Mouse (Mus musculus): ENCODE data around the gene 1700030J22Rik.

1700030J22Rik gene

GRCm38 (mm10) chr8:116951778-116952177 lies 27.0 kb downstream of the 1700030J22Rik start:
- in situ Hi-C loops (cut with MboI, MseI), result no loop called here

GRCm38 (mm10) chr8:116951369-116951768 lies 27.4 kb downstream of the 1700030J22Rik start:
- in situ Hi-C loops (cut with MboI, MseI), result no loop called here

GRCm38 (mm10) chr8:116947589-116947988 lies 31.2 kb downstream of the 1700030J22Rik start:
- in situ Hi-C loops (cut with MboI, MseI), result loop anchor here (25.0 kb wide), 1 partner anchor 840 kb away; no protein-coding TSS in a partner anchor

DNA sequence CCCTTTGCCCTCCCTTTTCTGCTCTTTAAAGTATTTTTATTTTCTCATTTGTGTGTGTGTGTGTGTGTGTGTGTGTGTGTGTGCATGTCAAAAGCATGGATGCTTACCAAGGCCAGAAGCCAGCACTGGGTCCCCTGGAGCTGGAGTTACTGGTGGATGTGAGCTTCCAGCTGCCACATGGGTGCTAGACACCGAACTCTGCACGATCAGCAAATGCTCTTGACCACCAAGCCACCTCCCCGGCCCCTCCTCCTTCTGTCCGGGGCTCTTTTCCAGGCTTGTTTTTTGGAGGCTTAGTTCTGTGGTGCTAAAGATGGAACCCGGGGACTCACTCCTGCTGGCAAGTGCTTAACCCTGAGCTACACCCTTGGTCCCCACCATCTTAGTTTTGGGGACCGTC lies 31.9 kb downstream of the 1700030J22Rik start:
- in situ Hi-C loops (cut with MboI, MseI), result loop anchor here (25.0 kb wide), 1 partner anchor 840 kb away; no protein-coding TSS in a partner anchor

GRCm38 (mm10) chr8:116946268-116946838 lies 32.4 kb downstream of the 1700030J22Rik start:
- in situ Hi-C loops (cut with MboI, MseI), result loop anchor here (25.0 kb wide), 1 partner anchor 841 kb away; no protein-coding TSS in a partner anchor

DNA sequence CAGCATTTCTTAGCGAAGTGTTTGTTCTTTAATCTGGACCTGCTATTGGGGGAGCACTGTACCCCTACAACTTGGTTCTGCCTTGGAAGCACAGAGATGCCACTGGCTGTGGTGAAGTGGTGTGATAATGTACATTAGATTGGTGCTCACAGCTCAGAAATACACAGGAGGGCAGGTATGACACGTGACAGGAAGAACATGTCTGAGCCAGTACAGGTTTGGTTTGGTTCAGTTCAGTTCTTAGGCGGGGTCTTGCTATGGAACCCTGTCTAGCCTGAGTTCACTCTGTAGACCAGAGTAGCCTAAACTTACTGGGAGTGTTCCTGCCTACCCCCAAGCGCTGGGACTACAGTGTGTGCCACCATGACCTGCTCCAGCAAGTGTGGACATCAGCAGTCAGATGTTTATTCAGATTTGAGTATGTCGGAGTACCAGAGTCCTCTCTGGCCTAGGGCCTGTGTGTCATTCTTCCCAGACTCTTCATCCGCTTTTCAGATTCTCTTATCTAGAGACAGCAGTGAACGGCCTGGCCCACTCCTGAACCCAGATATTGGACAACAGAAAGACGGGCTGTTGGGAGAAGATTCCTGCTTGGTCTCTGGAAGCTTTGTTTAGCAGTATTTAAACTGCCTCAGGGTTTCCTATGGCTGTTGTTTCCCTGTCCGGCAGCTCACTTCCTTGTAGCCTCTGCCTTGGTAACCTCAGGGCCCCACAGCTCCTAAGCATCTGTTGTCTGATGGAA lies 33.4 kb downstream of the 1700030J22Rik start:
- in situ Hi-C loops (cut with MboI, MseI), result loop anchor here (25.0 kb wide), 1 partner anchor 842 kb away; no protein-coding TSS in a partner anchor

GRCm38 (mm10) chr8:116944385-116944696 lies 34.4 kb downstream of the 1700030J22Rik start:
- in situ Hi-C loops (cut with MboI, MseI), result loop anchor here (5.0 to 25.0 kb wide), 2 partner anchors 33 to 843 kb away; partner anchors contain the start of gene 1700030J22Rik

GRCm38 (mm10) chr8:116943555-116944384 lies 35.0 kb downstream of the 1700030J22Rik start:
- in situ Hi-C loops (cut with MboI, MseI), result loop anchor here (5.0 to 25.0 kb wide), 2 partner anchors 34 to 844 kb away; partner anchors contain the start of gene 1700030J22Rik

- in situ Hi-C loops (cut with MboI, MseI), result loop anchor here (5.0 to 25.0 kb wide), 2 partner anchors 34 to 844 kb away; partner anchors contain the start of gene 1700030J22Rik
These were observed 35.6 kb downstream of the 1700030J22Rik start, which contains the start of gene Atmin for GRCm38 (mm10) chr8:116943161-116943554. TSS of gene Atmin (plus strand) at chr8:116943393.

DNA sequence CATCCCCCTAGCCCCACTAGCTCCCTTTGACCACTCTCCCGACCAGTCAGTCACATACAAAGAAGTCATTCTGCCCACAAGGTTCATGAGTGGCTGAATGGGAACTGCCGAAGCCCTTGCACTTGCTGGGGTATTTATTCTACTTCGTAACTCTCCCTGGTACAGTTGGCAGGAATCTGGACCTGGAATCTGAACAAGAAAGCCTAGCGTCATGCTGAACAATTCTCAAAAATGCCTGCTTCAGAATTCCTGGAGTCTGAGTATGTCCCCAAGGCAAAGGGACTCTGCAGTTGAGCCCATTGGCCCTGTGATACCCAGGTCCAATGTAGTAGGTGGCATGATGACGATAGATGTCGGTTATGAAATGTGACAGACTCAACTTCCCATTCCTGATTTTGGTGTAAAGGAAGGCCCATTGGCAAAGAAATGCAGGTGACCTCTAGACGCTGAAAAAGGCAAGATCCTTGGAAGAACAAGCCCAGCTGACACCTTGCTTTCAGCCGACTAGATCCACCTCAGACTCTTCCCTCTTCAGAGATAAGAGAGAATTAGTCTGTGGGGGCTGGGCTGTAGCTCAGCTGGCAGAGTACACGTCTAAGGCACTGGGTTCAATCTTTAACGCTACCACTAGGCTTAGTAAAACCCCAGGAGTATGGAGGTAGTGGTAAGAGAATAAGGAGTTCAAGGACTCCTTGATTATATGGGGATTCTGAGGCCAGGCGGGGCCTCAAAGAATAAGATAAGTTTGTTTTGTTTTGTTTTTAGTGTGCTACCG lies 36.3 kb downstream of the 1700030J22Rik start:
- in situ Hi-C loops (cut with MboI, MseI), result loop anchor here (5.0 to 25.0 kb wide), 2 partner anchors 35 to 845 kb away; partner anchors contain the start of gene 1700030J22Rik

- in situ Hi-C loops (cut with MboI, MseI), result loop anchor here (25.0 kb wide), 1 partner anchor 852 kb away; no protein-coding TSS in a partner anchor
These were observed 43.3 kb downstream of the 1700030J22Rik start for GRCm38 (mm10) chr8:116935506-116935905.

DNA sequence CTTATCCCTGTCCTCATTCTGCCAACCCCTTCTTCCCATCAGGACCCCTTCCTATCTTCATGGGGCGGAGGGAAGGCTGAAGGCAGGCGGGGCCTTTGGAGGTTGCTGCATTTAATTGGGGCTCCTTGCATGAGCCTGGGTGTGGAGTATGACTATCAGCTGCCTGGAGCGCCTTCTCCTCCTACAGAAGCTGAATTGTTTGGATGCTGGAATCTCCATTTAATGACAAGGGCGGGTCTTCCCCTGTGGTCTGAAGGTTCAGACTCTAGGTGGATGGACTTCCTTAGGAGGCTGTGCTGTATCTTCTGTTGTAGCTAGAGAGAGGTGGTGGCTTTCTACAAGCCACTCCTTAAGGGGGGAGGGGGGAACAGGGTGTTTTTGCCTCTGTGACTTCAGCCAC lies 43.8 kb downstream of the 1700030J22Rik start:
- in situ Hi-C loops (cut with MboI, MseI), result loop anchor here (25.0 kb wide), 1 partner anchor 852 kb away; no protein-coding TSS in a partner anchor

DNA sequence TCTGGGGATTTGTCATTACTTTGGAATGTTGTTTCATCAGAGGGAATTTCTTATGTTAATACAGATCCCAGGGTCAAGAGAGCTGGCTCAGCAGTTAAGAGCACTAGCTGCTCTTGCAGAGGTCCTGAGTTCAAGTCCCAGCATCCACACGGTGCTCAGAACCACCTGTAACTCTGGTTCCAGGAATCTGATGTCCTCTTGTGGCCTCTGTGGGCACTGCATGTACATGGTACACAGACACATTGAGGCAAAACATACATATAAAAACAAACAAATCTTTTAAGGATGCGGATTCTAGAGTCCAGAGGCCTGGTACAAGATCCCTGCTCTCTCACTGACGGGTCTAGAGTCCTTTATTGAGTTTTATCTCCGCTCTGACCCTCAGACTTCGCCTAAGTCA lies 50.2 kb downstream of the 1700030J22Rik start:
- in situ Hi-C loops (cut with MboI, MseI), result loop anchor here (25.0 kb wide), 1 partner anchor 859 kb away; no protein-coding TSS in a partner anchor

DNA sequence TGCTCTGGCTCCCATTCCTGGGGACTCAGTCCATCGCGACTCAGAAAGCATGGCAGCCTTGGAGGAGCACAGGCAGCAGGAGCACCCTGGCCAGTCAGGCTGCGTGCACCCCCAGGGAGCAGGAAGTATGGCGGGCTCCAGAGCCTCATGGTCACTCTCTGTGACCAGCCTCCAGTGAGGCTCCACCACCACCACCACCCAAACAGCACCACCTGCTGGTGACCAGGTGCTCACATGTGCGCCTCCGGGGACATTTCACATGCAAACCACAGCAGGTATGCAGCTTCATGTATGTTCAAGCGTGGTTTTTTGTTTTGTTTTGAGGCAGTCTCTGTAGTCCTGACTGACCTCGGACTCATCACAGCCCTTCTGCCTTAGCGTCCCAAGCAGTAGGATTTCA lies 50.9 kb downstream of the 1700030J22Rik start:
- in situ Hi-C loops (cut with MboI, MseI), result loop anchor here (25.0 kb wide), 1 partner anchor 859 kb away; no protein-coding TSS in a partner anchor

- in situ Hi-C loops (cut with MboI, MseI), result no loop called here
These were observed 55.2 kb downstream of the 1700030J22Rik start for GRCm38 (mm10) chr8:116923526-116923925.

- in situ Hi-C loops (cut with MboI, MseI), result no loop called here
These were observed 56.5 kb downstream of the 1700030J22Rik start for GRCm38 (mm10) chr8:116922060-116922757.

DNA sequence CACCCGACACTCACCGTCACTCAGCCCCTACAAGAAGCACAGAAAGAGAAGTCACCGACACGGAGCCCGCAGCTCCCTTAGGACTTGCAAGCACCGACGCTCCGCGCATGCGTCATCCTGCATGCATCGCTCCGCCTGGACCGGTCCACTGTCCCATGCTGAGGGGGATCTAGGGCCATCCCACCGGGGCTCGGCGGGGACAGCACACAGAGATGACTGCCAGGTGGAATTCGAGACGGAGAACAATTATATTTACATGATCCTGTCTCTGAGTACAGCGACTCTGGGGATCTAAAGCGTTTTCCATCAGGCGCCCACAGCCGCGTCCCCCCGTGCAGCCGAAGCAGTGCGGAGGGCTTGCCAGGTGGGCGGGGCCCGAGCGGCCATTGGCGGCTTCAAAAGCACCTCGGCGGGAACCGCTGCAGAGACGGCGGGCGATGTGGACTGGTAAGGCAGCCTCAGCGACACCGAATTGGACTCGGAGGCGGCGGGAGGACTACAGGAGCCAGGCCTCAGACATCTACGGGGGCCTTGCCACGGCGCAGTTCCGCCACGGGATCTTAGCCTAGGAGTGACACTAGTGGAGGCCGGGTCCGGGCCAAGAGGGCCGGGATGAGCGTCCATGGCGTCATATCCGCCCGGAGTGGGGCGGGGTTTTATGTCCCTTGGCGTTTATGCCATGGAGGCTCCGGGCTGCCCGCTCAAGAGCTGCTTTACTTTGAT lies 57.3 kb downstream of the 1700030J22Rik start, which contains the start of the genes Cmc2 and Cenpn:
Cmc2 (minus strand) TSS at position 119 of the 723 bp plus-strand sequence.
Cenpn (plus strand) TSS at position 394 of the 723 bp plus-strand sequence.
- in situ Hi-C loops (cut with MboI, MseI), result no loop called here

DNA sequence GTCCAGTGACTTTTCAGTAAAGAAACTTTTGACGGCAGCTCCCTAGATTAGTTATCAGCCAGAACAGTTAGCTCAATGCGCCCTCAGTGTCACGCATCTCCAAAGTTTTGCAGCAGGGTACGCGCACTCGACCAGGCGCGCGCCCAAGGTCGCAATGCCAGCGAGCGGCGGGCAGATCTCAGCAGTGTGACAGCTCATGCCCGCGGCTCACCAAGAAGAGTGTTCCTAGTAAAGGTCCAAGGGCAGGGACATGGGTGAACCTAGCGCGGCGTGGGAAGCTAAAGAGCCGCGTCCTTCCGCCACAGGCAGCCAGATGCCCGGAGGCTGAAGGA lies 57.8 kb downstream of the 1700030J22Rik start:
- in situ Hi-C loops (cut with MboI, MseI), result no loop called here
